Mouse (Mus musculus) CH12.LX (cell line): ENCODE measurements around the gene 6330409D20Rik. TPM values are rescaled to one million over a fixed set of nuclear protein-coding genes. Genes with fewer than 3 reads are reported as not detected.

Experiments
- DNase-seq: peaks from one replicate; pipeline ENCODE4 v3.0.0-alpha.2; 2013; ENCODE audit errors: extremely low read depth
- H3K27ac ChIP-seq: 2 replicates; pipeline ENCODE4 v1.5.1; 2012; ENCODE audit warnings: low read depth, mild to moderate bottlenecking, control low read depth, moderate library complexity; ENCODE audit not compliant: insufficient read depth
- H3K27me3 ChIP-seq: replicated peaks from 2 replicates; pipeline ENCODE3; 2012; ENCODE audit warnings: inconsistent platforms
- H3K36me3 ChIP-seq, 2 experiments: replicated peaks in 1 of 2; 2 replicates each; pipeline versions ENCODE3 to v1.6.1; 2012; ENCODE audit warnings: inconsistent platforms in 1 of 2, low read length in 1 of 2, mild to moderate bottlenecking in 1 of 2, mixed read lengths in 1 of 2, moderate library complexity in 1 of 2; ENCODE audit not compliant: control insufficient read depth in 1 of 2, insufficient read depth in 1 of 2
- H3K4me1 ChIP-seq, 2 experiments: 2 replicates each; pipeline ENCODE4 v1.6.1; 2012; ENCODE audit warnings: inconsistent platforms in 1 of 2, moderate library complexity in 1 of 2; ENCODE audit not compliant: insufficient read depth in 2 of 2, control insufficient read depth in 1 of 2
- H3K4me2 ChIP-seq: 2 replicates; pipeline ENCODE4 v1.6.1; 2012; ENCODE audit warnings: low read depth, mild to moderate bottlenecking, control low read depth; ENCODE audit not compliant: poor library complexity, insufficient read depth, severe bottlenecking
- H3K4me3 ChIP-seq, 3 experiments: fragments of 150-350 bp in 1 of 3; sonication (generic) in 1 of 3; replicated peaks in 1 of 3; 2 replicates each; pipeline versions ENCODE3 to v1.5.1; 2011 to 2012; ENCODE audit warnings: low read depth in 2 of 3, low read length in 2 of 3, mild to moderate bottlenecking in 2 of 3, moderate library complexity in 2 of 3, control low read depth in 1 of 3, improper control_type of control experiment in 1 of 3, inconsistent platforms in 1 of 3, mixed read lengths in 1 of 3; ENCODE audit not compliant: poor library complexity in 1 of 3
- H3K79me2 ChIP-seq: replicated peaks from 2 replicates; pipeline ENCODE4 v1.6.1; 2012; ENCODE audit warnings: mild to moderate bottlenecking, moderate library complexity; ENCODE audit not compliant: control insufficient read depth, poor library complexity, insufficient read depth, severe bottlenecking; ENCODE audit errors: extremely low read depth
- H3K9ac ChIP-seq: 2 replicates; pipeline ENCODE4 v1.6.1; 2012; ENCODE audit warnings: low read depth, mild to moderate bottlenecking, control low read depth, moderate library complexity; ENCODE audit not compliant: insufficient read depth
- H3K9me3 ChIP-seq: replicated peaks from 2 replicates; pipeline ENCODE3; 2012; ENCODE audit warnings: low read length, inconsistent platforms, mixed read lengths
- BHLHE40 ChIP-seq: IDR thresholded peaks from 2 replicates; pipeline ENCODE4 v1.6.1; 2011; ENCODE audit warnings: mild to moderate bottlenecking, low read depth, low read length, improper control_type of control experiment
- CHD1 ChIP-seq: IDR thresholded peaks from 2 replicates; pipeline ENCODE4 v1.6.1; 2012; ENCODE audit warnings: low read depth, low read length, improper control_type of control experiment, inconsistent platforms
- CHD2 ChIP-seq: IDR thresholded peaks from 2 replicates; pipeline ENCODE4 v1.6.1; 2011; ENCODE audit warnings: low read length, improper control_type of control experiment
- CTCF ChIP-seq, 2 experiments: IDR thresholded peaks in 1 of 2; conservative IDR thresholded peaks in 1 of 2; 2 replicates each; pipeline ENCODE4 v1.5.1; 2011 to 2012; ENCODE audit warnings: low read depth in 2 of 2, low read length in 2 of 2, improper control_type of control experiment in 1 of 2, inconsistent platforms in 1 of 2, mild to moderate bottlenecking in 1 of 2, moderate library complexity in 1 of 2
- E2F4 ChIP-seq: IDR thresholded peaks from 2 replicates; pipeline ENCODE4 v1.6.1; 2011; ENCODE audit warnings: low read depth, low read length, improper control_type of control experiment; ENCODE audit not compliant: insufficient replicate concordance
- ELF1 ChIP-seq: IDR thresholded peaks from 2 replicates; pipeline ENCODE4 v1.6.1; 2014; ENCODE audit warnings: low read depth, mild to moderate bottlenecking, inconsistent platforms, low read length, improper control_type of control experiment
- EP300 ChIP-seq: IDR thresholded peaks from 2 replicates; pipeline ENCODE4 v1.6.1; 2011; ENCODE audit warnings: low read length, improper control_type of control experiment
- ETS1 ChIP-seq: conservative IDR thresholded peaks from 2 replicates; pipeline ENCODE4 v1.6.1; 2012; ENCODE audit warnings: low read depth, mild to moderate bottlenecking, inconsistent platforms, low read length, improper control_type of control experiment, moderate library complexity
- GABPA ChIP-seq: IDR thresholded peaks from 2 replicates; pipeline ENCODE4 v1.6.1; 2012; ENCODE audit warnings: low read depth, low read length, improper control_type of control experiment, inconsistent platforms; ENCODE audit not compliant: insufficient replicate concordance
- HCFC1 ChIP-seq: IDR thresholded peaks from 2 replicates; pipeline ENCODE4 v1.6.1; 2012; ENCODE audit warnings: low read depth, mild to moderate bottlenecking, inconsistent platforms, low read length, improper control_type of control experiment
- IRF4 ChIP-seq: IDR thresholded peaks from 2 replicates; pipeline ENCODE4 v1.6.1; 2014; ENCODE audit warnings: low read depth, mild to moderate bottlenecking, inconsistent platforms, low read length, improper control_type of control experiment
- JUN ChIP-seq: IDR thresholded peaks from 2 replicates; pipeline ENCODE4 v1.6.1; 2011; ENCODE audit warnings: low read depth, mild to moderate bottlenecking, low read length, improper control_type of control experiment, moderate library complexity; ENCODE audit not compliant: insufficient read depth
- JUND ChIP-seq: conservative IDR thresholded peaks from 2 replicates; pipeline ENCODE4 v1.6.1; 2011; ENCODE audit warnings: low read depth, low read length, improper control_type of control experiment
- KAT2A ChIP-seq: IDR thresholded peaks from 2 replicates; pipeline ENCODE4 v1.6.1; 2012; ENCODE audit warnings: low read length, improper control_type of control experiment, inconsistent platforms; ENCODE audit not compliant: insufficient replicate concordance
- MAFK ChIP-seq: IDR thresholded peaks from 2 replicates; pipeline ENCODE4 v1.6.1; 2011; ENCODE audit warnings: low read length, improper control_type of control experiment; ENCODE audit not compliant: insufficient replicate concordance
- MAX ChIP-seq: IDR thresholded peaks from 2 replicates; pipeline ENCODE4 v1.6.1; 2011; ENCODE audit warnings: low read length, improper control_type of control experiment
- MAZ ChIP-seq: IDR thresholded peaks from 2 replicates; pipeline ENCODE4 v1.6.1; 2012; ENCODE audit warnings: low read depth, mild to moderate bottlenecking, inconsistent platforms, low read length, improper control_type of control experiment, moderate library complexity
- MEF2A ChIP-seq: IDR thresholded peaks from 2 replicates; pipeline ENCODE4 v1.6.1; 2014; ENCODE audit warnings: low read depth, mild to moderate bottlenecking, inconsistent platforms, low read length, improper control_type of control experiment, borderline replicate concordance
- MXI1 ChIP-seq: IDR thresholded peaks from 2 replicates; pipeline ENCODE4 v1.6.1; 2011; ENCODE audit warnings: mild to moderate bottlenecking, low read depth, low read length, improper control_type of control experiment
- MYC ChIP-seq: IDR thresholded peaks from 2 replicates; pipeline ENCODE4 v1.6.1; 2011; ENCODE audit warnings: low read depth, mild to moderate bottlenecking, improper control_type of control experiment, low read length
- NELFE ChIP-seq: IDR thresholded peaks from 2 replicates; pipeline ENCODE4 v1.6.1; 2011; ENCODE audit warnings: low read depth, low read length, improper control_type of control experiment
- NRF1 ChIP-seq: IDR thresholded peaks from 2 replicates; pipeline ENCODE4 v1.6.1; 2014; ENCODE audit warnings: low read depth, mild to moderate bottlenecking, inconsistent platforms, low read length, improper control_type of control experiment, moderate library complexity
- PAX5 ChIP-seq: IDR thresholded peaks from 2 replicates; pipeline ENCODE4 v1.6.1; 2012; ENCODE audit warnings: low read length, inconsistent platforms, mixed read lengths
- POLR2A ChIP-seq: IDR thresholded peaks from 2 replicates; pipeline ENCODE4 v1.6.1; 2011; ENCODE audit warnings: low read depth, mild to moderate bottlenecking, improper control_type of control experiment, low read length
- POLR2AphosphoS2 ChIP-seq: IDR thresholded peaks from 2 replicates; pipeline ENCODE4 v1.6.1; 2011; ENCODE audit warnings: low read depth, low read length, improper control_type of control experiment
- RAD21 ChIP-seq: IDR thresholded peaks from 2 replicates; pipeline ENCODE4 v1.6.1; 2011; ENCODE audit warnings: low read depth, mild to moderate bottlenecking, low read length, improper control_type of control experiment, moderate library complexity
- RCOR1 ChIP-seq: conservative IDR thresholded peaks from 2 replicates; pipeline ENCODE4 v1.6.1; 2012; ENCODE audit warnings: low read depth, mild to moderate bottlenecking, inconsistent platforms, low read length, improper control_type of control experiment
- SIN3A ChIP-seq: IDR thresholded peaks from 2 replicates; pipeline ENCODE4 v1.6.1; 2012; ENCODE audit warnings: low read length, improper control_type of control experiment, inconsistent platforms
- SMC3 ChIP-seq: IDR thresholded peaks from 2 replicates; pipeline ENCODE4 v1.6.1; 2011; ENCODE audit warnings: low read depth, low read length, improper control_type of control experiment
- TBP ChIP-seq: conservative IDR thresholded peaks from 2 replicates; pipeline ENCODE4 v1.6.1; 2011; ENCODE audit warnings: low read depth, low read length, improper control_type of control experiment
- TCF12 ChIP-seq: IDR thresholded peaks from 2 replicates; pipeline ENCODE4 v1.6.1; 2014; ENCODE audit warnings: low read depth, mild to moderate bottlenecking, inconsistent platforms, low read length, improper control_type of control experiment
- UBTF ChIP-seq: IDR thresholded peaks from 2 replicates; pipeline ENCODE4 v1.6.1; 2012; ENCODE audit warnings: low read depth, mild to moderate bottlenecking, inconsistent platforms, low read length, improper control_type of control experiment, moderate library complexity
- USF1 ChIP-seq: IDR thresholded peaks from 2 replicates; pipeline ENCODE4 v1.6.1; 2014; ENCODE audit warnings: low read depth, mild to moderate bottlenecking, inconsistent platforms, low read length, improper control_type of control experiment
- USF2 ChIP-seq: conservative IDR thresholded peaks from 2 replicates; pipeline ENCODE4 v1.6.1; 2011; ENCODE audit warnings: low read depth, low read length, improper control_type of control experiment
- ZC3H11A ChIP-seq: IDR thresholded peaks from 2 replicates; pipeline ENCODE4 v1.6.1; 2012; ENCODE audit warnings: low read depth, mild to moderate bottlenecking, inconsistent platforms, low read length, improper control_type of control experiment
- ZKSCAN1 ChIP-seq: IDR thresholded peaks from 2 replicates; pipeline ENCODE4 v1.6.1; 2012; ENCODE audit warnings: low read depth, inconsistent platforms, low read length, improper control_type of control experiment, borderline replicate concordance
- ZMIZ1 ChIP-seq: IDR thresholded peaks from 2 replicates; pipeline ENCODE4 v1.6.1; 2012; ENCODE audit warnings: low read depth, mild to moderate bottlenecking, inconsistent platforms, low read length, improper control_type of control experiment
- ZNF384 ChIP-seq: IDR thresholded peaks from 2 replicates; pipeline ENCODE4 v1.6.1; 2012; ENCODE audit warnings: low read depth, low read length, improper control_type of control experiment, inconsistent platforms
- dilution Hi-C: fragments of 300-500 bp; cut with MboI; formaldehyde crosslinking; loops from 2 replicates; pipeline ENCODE4 v1.14.3; 2020; ENCODE audit warnings: low sequenced_read_pairs; ENCODE audit not compliant: extremely low pct_unique_long_range_greater_than_20kb, extremely low pct_ligation_motif_present
- in situ Hi-C: fragments of 300-500 bp; cut with MboI; formaldehyde crosslinking; loops from 3 replicates; pipeline ENCODE4 v1.14.3; 2019; ENCODE audit warnings: low sequenced_read_pairs, low pct_ligation_motif_present, low pct_unique_long_range_greater_than_20kb, mixed read lengths
- polyA plus RNA-seq: library from polyadenylated mRNA; unstranded; fragments of >175 nt; gene quantifications from 2 replicates; pipeline ENCODE4 v1.2.1, GENCODE M21; 2012; ENCODE audit warnings: low read depth; ENCODE audit not compliant: insufficient read length
- total RNA-seq, 2 experiments: library from RNA; depleted of rRNA; stranded (reverse); fragments of 300-350 nt in 1 of 2; fragments of >200 nt in 1 of 2; gene quantifications; 2 replicates each; pipeline ENCODE4 v1.2.3; 2012 to 2014

The 6330409D20Rik gene
- total and polyA plus RNA-seq, 3 experiments: 0.46 TPM; not detected in 2

DNA sequence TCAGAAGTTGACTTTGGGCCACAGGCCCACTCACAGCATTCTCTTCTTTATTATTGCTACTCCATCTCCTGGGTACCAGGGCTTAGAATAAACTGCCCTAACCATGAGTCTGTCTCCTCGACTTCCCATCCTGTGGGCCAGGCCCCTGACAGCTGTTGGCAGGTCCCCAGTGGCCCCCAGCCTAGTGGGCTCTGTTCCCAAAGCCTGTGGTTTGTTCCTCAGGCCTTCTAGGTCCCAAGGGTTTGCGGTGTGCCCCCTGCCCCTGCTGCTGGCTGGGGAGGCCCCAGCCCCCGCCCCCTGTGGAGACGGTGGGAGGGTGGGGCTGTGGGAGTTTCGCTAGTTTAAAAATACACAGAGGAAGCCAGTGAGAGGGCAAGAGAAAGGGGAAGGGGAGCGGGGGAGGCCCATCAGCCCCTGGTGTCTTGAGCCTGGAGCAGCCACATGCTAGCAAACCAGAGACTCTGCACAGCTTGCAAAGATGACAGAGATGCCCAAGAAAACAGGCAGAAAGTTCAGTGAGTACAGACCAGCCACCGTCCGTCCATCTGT, 20.1 kb downstream of the 6330409D20Rik start, which contains the start of gene Sh2d3c:
Sh2d3c (plus strand) TSS at position 375 of the 549 bp plus-strand sequence.
- dilution Hi-C loops: no loop called here
- TF ChIP-seq MAX (no peak; the same call in 1 of the 2 replicates), POLR2AphosphoS2 (no peak), ZMIZ1 (no peak), RCOR1 (0 out of 2 replicates have a peak, but pooled peaks have one; percentile 49), GABPA (no peak), JUND (no peak), RAD21 (no peak), ETS1 (peak; percentile 80), ELF1 (0 out of 2 replicates have a peak, but pooled peaks have one; percentile 6), MEF2A (peak; percentile 82; the same call in 1 of the 2 replicates), MXI1 (peak; percentile 82), ZKSCAN1 (no peak), CHD2 (no peak), MYC (peak; percentile 36; the same call in 1 of the 2 replicates), SIN3A (peak; percentile 69; the same call in 1 of the 2 replicates), IRF4 (peak; percentile 52; the same call in 1 of the 2 replicates), PAX5 (no peak), MAZ (peak; percentile 97), ZC3H11A (no peak), SMC3 (no peak), KAT2A (no peak), CHD1 (no peak), NRF1 (no peak), USF1 (no peak), ZNF384 (no peak), TBP (peak; percentile 73), NELFE (no peak; the same call in 1 of the 2 replicates), UBTF (0 out of 2 replicates have a peak, but pooled peaks have one; percentile 1), HCFC1 (no peak), POLR2A (peak; percentile 76), TCF12 (no peak; the same call in 1 of the 2 replicates), BHLHE40 (peak; percentile 20; the same call in 1 of the 2 replicates), USF2 (no peak), CTCF (conservative IDR thresholded peaks at IDR 0.05 in 1 of 2, IDR thresholded peaks at IDR 0.05 in 1 of 2; ENCODE audit: low read depth in 2 of 2, low read length in 2 of 2) (no peak), JUN (no peak), MAFK (no peak), E2F4 (no peak), EP300 (no peak; the same call in 1 of the 2 replicates)
- peak; percentile 73 for DNase-seq

More for the DNA sequence above, 20.1 kb downstream of the 6330409D20Rik start, which contains the start of gene Sh2d3c:
- Histone ChIP-seq H3K27ac (peak within 1 kb of the TSS; percentile 90), H3K27me3 (no peaks in the 10 kb centered on the region), H3K4me2 (peak within 1 kb of the TSS; percentile 67), H3K79me2 (peaks cover 27% of the 10 kb centered on the region), H3K9me3 (peaks cover 10% of the 10 kb centered on the region), H3K36me3 (peaks cover 10 to 29% of the 10 kb centered on the region in 2 experiments), H3K9ac (peak within 1 kb of the TSS; percentile 90), H3K4me3 (peak within 1 kb of the TSS; percentile 61 to 94 (median 84)), H3K4me1 (peaks cover 37 to 61% of the 10 kb centered on the region in 2 experiments)
- in situ Hi-C loops: no loop called here
